Mouse (Mus musculus): ENCODE results near the gene Exosc10. TPM values are rescaled to one million over a fixed set of nuclear protein-coding genes. Genes with fewer than 3 reads are reported as not detected.

Gene Exosc10
- 18.2 and 20.1 TPM in 2 replicates for polyA plus RNA-seq (2012; rRNA removed)
- 36.0 and 36.1 TPM in 2 replicates for polyA plus RNA-seq (2014; fragmentation: Nextera tagmentation; extraction: Ambion mirVana)

GRCm38 (mm10) chr4:148558297-148559000 lies at the start of gene Exosc10:
TSS of gene Exosc10 (plus strand) at chr4:148558429.
- Histone ChIP-seq H3K9ac (replicated peaks) (peak within 1 kb of the TSS; percentile 94), H3K9me3 (ENCODE audit: control insufficient read depth, low read length) (no peaks in the 10 kb centered on the region), H3K4me2 (ENCODE audit: low read depth) (peak within 1 kb of the TSS; percentile 87), H3K4me1 (replicated peaks; ENCODE audit: control insufficient read depth in 2 of 2, insufficient read depth in 2 of 2, low read length in 1 of 2) (peaks cover 3 to 13% of the 10 kb centered on the region in 2 experiments; a peak in 3 of 4 replicates), H3K27me3 (ENCODE audit: control insufficient read depth, insufficient read depth, low read length) (no peaks in the 10 kb centered on the region), H3K4me3 (ENCODE audit: insufficient read depth in 1 of 2, low read depth in 2 of 2, low read length in 2 of 2) (peak within 1 kb of the TSS; percentile 78 to 97), H3K36me3 (replicated peaks; ENCODE audit: control insufficient read depth, insufficient read depth, low read depth) (peaks cover 33% of the 10 kb centered on the region), H3K27ac (peak within 1 kb of the TSS; percentile 53)
- ATAC-seq (ENCODE audit: insufficient read depth) (peak; percentile 93), DNase-seq (ENCODE audit: low read depth in 3 of 3, low spot score in 3 of 3) (peak; percentile 61 to 78 (median 75))
- no peak for TF ChIP-seq CTCF (IDR thresholded peaks at IDR 0.05; ENCODE audit: low read depth)
- peak; percentile 63 for TF ChIP-seq EP300 (IDR thresholded peaks at IDR 0.05; ENCODE audit: low read depth)
- under 1% methylated on average over 62 of the region's 63 CpGs for WGBS (ENCODE audit: insufficient replicate concordance)

- Histone ChIP-seq H3K9ac (replicated peaks) (no peak overlapping the region), H3K4me3 (ENCODE audit: insufficient read depth in 1 of 2, low read depth in 2 of 2, low read length in 2 of 2) (no peak overlapping the region), H3K36me3 (replicated peaks; ENCODE audit: control insufficient read depth, insufficient read depth, low read depth) (peaks cover 4% of the 10 kb centered on the region; the same call in 1 of the 2 replicates), H3K27me3 (ENCODE audit: control insufficient read depth, insufficient read depth, low read length) (no peaks in the 10 kb centered on the region), H3K27ac (no peak overlapping the region), H3K4me2 (ENCODE audit: low read depth) (no peak overlapping the region), H3K9me3 (ENCODE audit: control insufficient read depth, low read length) (no peaks in the 10 kb centered on the region), H3K4me1 (replicated peaks; ENCODE audit: control insufficient read depth in 2 of 2, insufficient read depth in 2 of 2, low read length in 1 of 2) (no peaks in the 10 kb centered on the region)
- TF ChIP-seq CTCF (IDR thresholded peaks at IDR 0.05; ENCODE audit: low read depth) (no peak), EP300 (IDR thresholded peaks at IDR 0.05; ENCODE audit: low read depth) (no peak)
- ATAC-seq (ENCODE audit: insufficient read depth) (no peak), DNase-seq (ENCODE audit: low read depth in 3 of 3, low spot score in 3 of 3) (no peak)
- WGBS (ENCODE audit: insufficient replicate concordance) = 63% methylated on average over 8 of the region's 8 CpGs
Measured at GRCm38 (mm10) chr4:148509450-148510084, 48.7 kb upstream of the Exosc10 start.

- no peak for DNase-seq (ENCODE audit: low read depth in 3 of 3, low spot score in 3 of 3)
- Histone ChIP-seq H3K9ac (replicated peaks) (no peak overlapping the region), H3K4me3 (ENCODE audit: insufficient read depth in 1 of 2, low read depth in 2 of 2, low read length in 2 of 2) (no peak overlapping the region), H3K4me2 (ENCODE audit: low read depth) (no peak overlapping the region), H3K9me3 (ENCODE audit: control insufficient read depth, low read length) (no peaks in the 10 kb centered on the region), H3K27ac (no peak overlapping the region), H3K36me3 (replicated peaks; ENCODE audit: control insufficient read depth, insufficient read depth, low read depth) (peaks cover 4% of the 10 kb centered on the region; the same call in 1 of the 2 replicates), H3K4me1 (replicated peaks; ENCODE audit: control insufficient read depth in 2 of 2, insufficient read depth in 2 of 2, low read length in 1 of 2) (no peaks in the 10 kb centered on the region), H3K27me3 (ENCODE audit: control insufficient read depth, insufficient read depth, low read length) (no peaks in the 10 kb centered on the region)
- no peak for TF ChIP-seq EP300 (IDR thresholded peaks at IDR 0.05; ENCODE audit: low read depth)
- TF ChIP-seq CTCF (IDR thresholded peaks at IDR 0.05; ENCODE audit: low read depth) = no peak
- no peak for ATAC-seq (ENCODE audit: insufficient read depth)
- WGBS (ENCODE audit: insufficient replicate concordance) = 73% methylated on average over 4 of the region's 4 CpGs
Measured at GRCm38 (mm10) chr4:148510691-148511090, 47.5 kb upstream of the Exosc10 start.

GRCm38 (mm10) chr4:148511334-148511733 lies 46.9 kb upstream of the Exosc10 start:
- no peak overlapping the region for H3K27ac ChIP-seq
- DNase-seq (ENCODE audit: low read depth in 3 of 3, low spot score in 3 of 3) (no peak), ATAC-seq (ENCODE audit: insufficient read depth) (no peak)
- H3K27me3 ChIP-seq (ENCODE audit: control insufficient read depth, insufficient read depth, low read length) = no peaks in the 10 kb centered on the region
- H3K4me2 ChIP-seq (ENCODE audit: low read depth) = no peak overlapping the region
- WGBS (ENCODE audit: insufficient replicate concordance) = 87% methylated on average over 4 of the region's 4 CpGs
- H3K4me1 ChIP-seq (replicated peaks; ENCODE audit: control insufficient read depth in 2 of 2, insufficient read depth in 2 of 2, low read length in 1 of 2) = no peaks in the 10 kb centered on the region
- H3K9me3 ChIP-seq (ENCODE audit: control insufficient read depth, low read length) = no peaks in the 10 kb centered on the region
- H3K36me3 ChIP-seq (replicated peaks; ENCODE audit: control insufficient read depth, insufficient read depth, low read depth) = peaks cover 4% of the 10 kb centered on the region; the same call in 1 of the 2 replicates
- no peak overlapping the region for H3K4me3 ChIP-seq (ENCODE audit: insufficient read depth in 1 of 2, low read depth in 2 of 2, low read length in 2 of 2)
- no peak overlapping the region for H3K9ac ChIP-seq (replicated peaks)
- TF ChIP-seq EP300 (IDR thresholded peaks at IDR 0.05; ENCODE audit: low read depth) (no peak), CTCF (IDR thresholded peaks at IDR 0.05; ENCODE audit: low read depth) (no peak)

- ATAC-seq (ENCODE audit: insufficient read depth) = no peak
- Histone ChIP-seq H3K9me3 (ENCODE audit: control insufficient read depth, low read length) (no peaks in the 10 kb centered on the region), H3K36me3 (replicated peaks; ENCODE audit: control insufficient read depth, insufficient read depth, low read depth) (peaks cover 4% of the 10 kb centered on the region; the same call in 1 of the 2 replicates), H3K4me2 (ENCODE audit: low read depth) (no peak overlapping the region), H3K27ac (no peak overlapping the region), H3K27me3 (ENCODE audit: control insufficient read depth, insufficient read depth, low read length) (no peaks in the 10 kb centered on the region), H3K4me1 (replicated peaks; ENCODE audit: control insufficient read depth in 2 of 2, insufficient read depth in 2 of 2, low read length in 1 of 2) (no peaks in the 10 kb centered on the region), H3K4me3 (ENCODE audit: insufficient read depth in 1 of 2, low read depth in 2 of 2, low read length in 2 of 2) (no peak overlapping the region), H3K9ac (replicated peaks) (no peak overlapping the region)
- TF ChIP-seq EP300 (IDR thresholded peaks at IDR 0.05; ENCODE audit: low read depth) = no peak
- no peak for TF ChIP-seq CTCF (IDR thresholded peaks at IDR 0.05; ENCODE audit: low read depth)
- no peak for DNase-seq (ENCODE audit: low read depth in 3 of 3, low spot score in 3 of 3)
- 70% methylated on average over 6 of the region's 6 CpGs for WGBS (ENCODE audit: insufficient replicate concordance)
Measured at GRCm38 (mm10) chr4:148513021-148513559, 45.1 kb upstream of the Exosc10 start.

Data from liver, embryonic 14.5 days (tissue).